ENCODE assay signal across 8 mouse cellular contexts in genomic region chr13:112993531-112994152, GRCm38 (mm10). TPM values are rescaled to one million over a fixed set of nuclear protein-coding genes. Genes with fewer than 3 reads are reported as not detected.
DNase-seq lines count a peak whose midpoint lies in the region; ATAC-seq and TF ChIP-seq lines count a peak whose summit lies in the region.

Gene Mcidas, plus strand, starts transcription at chr13:112993845.

- H3K36me3 ChIP-seq in liver, adult 2 months (ENCODE audit: control insufficient read depth, insufficient read depth, low read length), result no peaks in the 10 kb centered on the region
- H3K36me3 ChIP-seq in hindbrain, embryonic 11.5 days (ENCODE audit: control insufficient read depth, insufficient read depth, low read length), result no peaks in the 10 kb centered on the region
- H3K36me3 ChIP-seq in liver, embryonic 11.5 days (ENCODE audit: control insufficient read depth, insufficient read depth, low read length), result no peaks in the 10 kb centered on the region

- H3K27me3 ChIP-seq in liver, adult 2 months (ENCODE audit: control insufficient read depth, insufficient read depth, low read length), result peaks cover 24% of the 10 kb centered on the region
- peaks cover 90% of the 10 kb centered on the region for H3K27me3 ChIP-seq in hindbrain, embryonic 11.5 days (ENCODE audit: control insufficient read depth, insufficient read depth, low read length)
- H3K27me3 ChIP-seq in liver, embryonic 11.5 days (replicated peaks; ENCODE audit: control insufficient read depth, insufficient read depth, low read length), result peaks cover 95% of the 10 kb centered on the region

- H3K4me2 ChIP-seq in hindbrain, embryonic 11.5 days (replicated peaks; ENCODE audit: low read depth, low read length), result peak within 1 kb of the TSS; percentile 42
- peak within 1 kb of the TSS; percentile 63 for H3K4me2 ChIP-seq in liver, embryonic 11.5 days

- TF ChIP-seq CTCF in liver, adult 2 months (IDR thresholded peaks at IDR 0.05; ENCODE audit: low read depth, low read length), result no peak
- TF ChIP-seq CTCF in cortical plate, adult 2 months (IDR thresholded peaks at IDR 0.05; ENCODE audit: extremely low read depth, insufficient read depth, low read length), result no peak

- TF ChIP-seq POLR2A in liver, adult 2 months (IDR thresholded peaks at IDR 0.05; ENCODE audit: extremely low read depth, insufficient read depth, low read length), result no peak
- TF ChIP-seq POLR2A in cortical plate, adult 2 months (IDR thresholded peaks at IDR 0.05; ENCODE audit: extremely low read depth, insufficient read depth, low read length), result no peak

- no peak within 1 kb of the TSS for H3K9ac ChIP-seq in liver, adult 2 months (ENCODE audit: low read depth, low read length)
- no peak within 1 kb of the TSS for H3K9ac ChIP-seq in hindbrain, embryonic 11.5 days (ENCODE audit: low read depth, low read length)
- H3K9ac ChIP-seq in liver, embryonic 11.5 days (ENCODE audit: low read depth, low read length), result no peak within 1 kb of the TSS

- ATAC-seq in hindbrain, embryonic 11.5 days (ENCODE audit: low FRiP score), result peak; percentile 53
- no peak for ATAC-seq in liver, embryonic 11.5 days (replicated peaks; ENCODE audit: low FRiP score)

- H3K27ac ChIP-seq in liver, adult 2 months (replicated peaks; ENCODE audit: insufficient read depth, low read depth, low read length), result no peak within 1 kb of the TSS
- H3K27ac ChIP-seq in cortical plate, adult 2 months (ENCODE audit: insufficient read depth, low read length), result no peak within 1 kb of the TSS
- no peak within 1 kb of the TSS for H3K27ac ChIP-seq in hindbrain, embryonic 11.5 days (ENCODE audit: low read depth, low read length)
- no peak within 1 kb of the TSS for H3K27ac ChIP-seq in liver, embryonic 11.5 days (ENCODE audit: low read depth, low read length)

- H3K9me3 ChIP-seq in hindbrain, embryonic 11.5 days (ENCODE audit: control insufficient read depth, low read length), result no peaks in the 10 kb centered on the region
- H3K9me3 ChIP-seq in liver, embryonic 11.5 days (ENCODE audit: control insufficient read depth, low read length), result no peaks in the 10 kb centered on the region

- 2% methylated on average over 63 of the region's 63 CpGs for WGBS in liver, adult 2 months
- WGBS in hindbrain, embryonic 11.5 days, result under 1% methylated on average over 50 of the region's 63 CpGs
- WGBS in liver, embryonic 11.5 days, result 1% methylated on average over 62 of the region's 63 CpGs

- peak within 1 kb of the TSS; percentile 22; the same call in 1 of the 2 replicates for H3K4me3 ChIP-seq in liver, adult 2 months (ENCODE audit: insufficient read depth, low read depth, low read length)
- H3K4me3 ChIP-seq in cortical plate, adult 2 months (ENCODE audit: insufficient read depth, low read length), result peak within 1 kb of the TSS; percentile 31; the same call in 1 of the 2 replicates
- peak within 1 kb of the TSS; percentile 29 for H3K4me3 ChIP-seq in hindbrain, embryonic 11.5 days (ENCODE audit: low read depth, low read length)
- H3K4me3 ChIP-seq in liver, embryonic 11.5 days (ENCODE audit: low read depth, low read length), result peak within 1 kb of the TSS; percentile 36

- no peak for DNase-seq in liver, adult 2 months (ENCODE audit: extremely low read depth, low read depth, low spot score)
- no peak for DNase-seq in liver
- DNase-seq in hindbrain, embryonic 11.5 days (ENCODE audit: low spot score), result peak; percentile 60
- DNase-seq in liver, embryonic 11.5 days (ENCODE audit: low spot score), result no peak
- peak; percentile 56 for DNase-seq in naive thymus-derived CD4-positive, alpha-beta T cell, adult 2 months (ENCODE audit: low read depth)
- no peak for DNase-seq in adipocyte (ENCODE audit: low spot score)
- no peak for DNase-seq in layer of hippocampus, postnatal 14 days (ENCODE audit: low spot score in 2 of 2)

- H3K79me2 ChIP-seq in liver, adult 2 months (ENCODE audit: control insufficient read depth, insufficient read depth, low read length), result no peaks in the 10 kb centered on the region

- H3K4me1 ChIP-seq in liver, adult 2 months (ENCODE audit: control insufficient read depth, insufficient read depth, low read length), result peaks cover 6% of the 10 kb centered on the region; the same call in 1 of the 2 replicates
- 0 out of 2 replicates have a peak, but pooled peaks cover 2% of the 10 kb centered on the region for H3K4me1 ChIP-seq in cortical plate, adult 2 months (ENCODE audit: control insufficient read depth, insufficient read depth, low read length)
- H3K4me1 ChIP-seq in hindbrain, embryonic 11.5 days (replicated peaks; ENCODE audit: control insufficient read depth, insufficient read depth, low read length), result peaks cover 13% of the 10 kb centered on the region
- peaks cover 13% of the 10 kb centered on the region for H3K4me1 ChIP-seq in liver, embryonic 11.5 days (replicated peaks; ENCODE audit: control insufficient read depth, insufficient read depth, low read length)

RNA-seq across cellular contexts. Expression of gene Mcidas, which starts in this region (rescaled TPM):
- not detected in 2 replicates for total RNA-seq in liver, adult 2 months (2014; rRNA removed)
- not detected in 2 replicates for polyA plus RNA-seq in liver, adult 2 months (2012; rRNA removed)
- 0.10 and 0.13 TPM in 2 replicates for polyA plus RNA-seq in cortical plate, adult 2 months (2012; rRNA removed)
- 2.2 and 2.7 TPM in 2 replicates for polyA plus RNA-seq in hindbrain, embryonic 11.5 days (2014; fragmentation: Nextera tagmentation; extraction: Ambion mirVana)
- not detected in 2 replicates for polyA plus RNA-seq in liver, embryonic 11.5 days (2014; fragmentation: Nextera tagmentation; extraction: Ambion mirVana)
- under 1 TPM; 0.30 to 0.36 TPM for total RNA-seq in layer of hippocampus, postnatal 14 days (2021)

Comparison
In these comparisons a context has a peak if more than half of its experiments do, and no peak if none do; other contexts are left out.
1. DNase-seq: peak in hindbrain, embryonic 11.5 days (single experiment) and naive thymus-derived CD4-positive, alpha-beta T cell, adult 2 months (single experiment); none in liver, adult 2 months (single experiment), liver (single experiment), liver, embryonic 11.5 days (single experiment), adipocyte (single experiment) and layer of hippocampus, postnatal 14 days (0 of 2).
2. Peak in every context shown above with its lines, with median percentiles within 50 percentile points of each other: H3K4me3 ChIP-seq.